Mouse (Mus musculus) limb, embryonic 10.5 days (tissue): Measurements from ENCODE around the gene Slc6a6. TPM values are rescaled to one million over a fixed set of nuclear protein-coding genes. Genes with fewer than 3 reads are reported as not detected.

ENCODE experiments used
- DNase-seq: peaks from one replicate; pipeline ENCODE4 v3.0.0-alpha.2; 2017; ENCODE audit warnings: low spot score
- H3K27ac ChIP-seq: fragments of 300-500 bp; sonication (generic); 2 replicates; pipeline ENCODE4 v1.5.1; 2016; ENCODE audit warnings: mild to moderate bottlenecking
- H3K27me3 ChIP-seq: fragments of 300-500 bp; sonication (generic); 2 replicates; pipeline ENCODE4 v1.6.1; 2016; ENCODE audit warnings: low read depth, mild to moderate bottlenecking; ENCODE audit not compliant: poor library complexity, severe bottlenecking
- H3K36me3 ChIP-seq: fragments of 300-500 bp; sonication (generic); 2 replicates; pipeline ENCODE4 v1.6.1; 2016; ENCODE audit warnings: mild to moderate bottlenecking, moderate library complexity
- H3K4me1 ChIP-seq: fragments of 300-500 bp; sonication (generic); 2 replicates; pipeline ENCODE4 v1.6.1; 2016
- H3K4me3 ChIP-seq: fragments of 300-500 bp; sonication (generic); 2 replicates; pipeline ENCODE4 v1.5.1; 2016; ENCODE audit warnings: mild to moderate bottlenecking, moderate library complexity
- H3K9me3 ChIP-seq: fragments of 300-500 bp; sonication (generic); replicated peaks from 2 replicates; pipeline ENCODE4 v1.6.1; 2016; ENCODE audit warnings: mild to moderate bottlenecking
- WGBS: fragments of 180-500 bp; shearing (Covaris S2); methylation state at CpG from one replicate; pipeline ENCODE4 v1.1.7; 2016; 5-methylcytosine and 5-hydroxymethylcytosine counted together
- polyA plus RNA-seq: library from polyadenylated mRNA; unstranded; fragments of >200 nt; fragmentation: Nextera tagmentation; extraction: Ambion mirVana; gene quantifications from 2 replicates; pipeline ENCODE4 v1.2.1, GENCODE M21; 2016

Slc6a6 gene
- polyA plus RNA-seq, 1 experiment from 2014 or later, result 45.0 TPM

DNA sequence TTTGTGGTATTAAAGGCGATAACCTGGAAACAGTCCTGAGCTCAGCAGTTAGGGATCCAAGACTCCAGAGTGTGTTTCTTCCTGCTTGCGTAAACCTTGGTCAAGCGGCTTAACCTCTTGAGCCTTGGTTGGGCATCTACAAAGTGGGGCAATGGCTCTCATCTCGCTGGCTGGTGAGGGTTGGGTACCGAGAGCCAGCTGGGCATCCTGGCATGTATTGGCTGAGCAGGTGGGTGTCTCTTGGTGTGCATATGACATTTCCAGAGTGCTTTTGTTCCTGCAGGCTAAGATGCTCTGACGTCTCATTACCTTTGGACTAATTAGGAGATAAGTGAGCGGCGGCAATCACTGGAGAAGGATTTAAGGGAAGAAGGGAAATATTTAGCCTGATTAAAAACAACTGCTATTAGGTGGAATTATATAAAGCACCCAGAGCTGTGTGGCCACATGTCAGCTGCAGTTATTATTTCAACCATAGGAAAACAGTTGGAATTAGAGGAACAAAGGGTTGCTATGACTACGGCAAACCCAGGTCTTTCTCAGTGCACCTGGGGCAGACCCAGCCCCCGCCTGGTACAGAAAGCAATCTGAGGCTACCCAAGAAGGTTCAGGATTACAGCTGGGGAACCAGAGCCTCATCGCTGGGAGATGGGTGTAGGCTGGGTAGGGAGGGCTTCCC, 24.2 kb downstream of the Slc6a6 start:
- Histone ChIP-seq H3K27ac (no peak overlapping the region), H3K4me1 (peaks cover 43% of the 10 kb centered on the region), H3K9me3 (no peaks in the 10 kb centered on the region), H3K4me3 (no peak overlapping the region), H3K27me3 (no peaks in the 10 kb centered on the region), H3K36me3 (peaks cover 69% of the 10 kb centered on the region)
- 93% methylated on average over 11 of the region's 11 CpGs for WGBS
- no peak for DNase-seq

DNA sequence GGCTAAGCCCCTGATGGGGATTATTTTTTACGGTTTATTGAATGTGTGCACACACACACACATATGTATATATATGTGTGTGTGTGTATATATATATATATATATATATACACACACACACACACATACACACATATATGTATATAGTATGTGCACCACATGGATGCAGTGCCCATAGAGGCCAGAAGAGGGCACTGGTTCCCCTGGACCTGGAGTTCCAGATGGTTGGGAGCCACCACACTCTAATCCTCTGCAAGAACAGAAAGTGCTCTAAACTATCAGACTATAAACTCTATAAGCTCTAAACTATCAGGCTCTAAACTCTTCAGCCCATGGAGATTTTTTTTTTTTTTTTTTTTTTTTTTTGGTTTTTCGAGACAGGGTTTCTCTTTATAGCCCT, 25.1 kb downstream of the Slc6a6 start:
- DNase-seq, result no peak
- H3K27ac ChIP-seq, result no peak overlapping the region
- no peaks in the 10 kb centered on the region for H3K9me3 ChIP-seq
- no peak overlapping the region for H3K4me3 ChIP-seq
- H3K27me3 ChIP-seq, result no peaks in the 10 kb centered on the region
- peaks cover 64% of the 10 kb centered on the region for H3K36me3 ChIP-seq
- peaks cover 52% of the 10 kb centered on the region for H3K4me1 ChIP-seq
- WGBS, result 88% methylated on average over 2 of the region's 2 CpGs

DNA sequence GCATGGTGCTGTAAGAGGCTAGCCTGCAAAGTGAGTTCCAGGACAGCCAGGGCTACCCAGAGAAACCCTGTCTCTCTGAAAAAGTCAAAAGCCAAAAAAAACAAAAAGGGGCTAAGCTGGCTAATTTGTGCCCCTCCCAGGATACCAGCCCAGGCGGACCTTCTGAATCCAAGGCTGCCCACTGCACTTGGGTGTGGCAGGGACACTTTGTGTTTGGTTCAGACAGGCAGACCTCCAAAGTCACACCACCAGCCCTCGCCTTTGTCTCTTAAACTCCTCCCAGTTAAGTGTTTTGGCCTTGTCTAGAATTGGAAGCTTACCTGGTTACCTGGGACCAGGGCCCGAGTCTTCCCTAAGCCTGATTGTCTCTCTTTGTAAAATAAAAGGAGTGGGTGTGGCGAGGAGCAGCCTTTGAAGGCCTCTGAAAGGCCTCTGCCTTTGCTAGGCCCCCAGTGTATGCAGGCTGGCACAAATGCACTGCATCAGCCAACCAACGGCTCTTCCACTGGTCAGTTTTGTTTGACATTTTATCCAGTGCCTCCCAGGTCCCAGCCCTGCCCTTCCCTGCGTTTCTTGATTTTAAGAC, 26.6 kb downstream of the Slc6a6 start:
- H3K36me3 ChIP-seq, result peaks cover 62% of the 10 kb centered on the region
- no peaks in the 10 kb centered on the region for H3K9me3 ChIP-seq
- no peaks in the 10 kb centered on the region for H3K27me3 ChIP-seq
- H3K27ac ChIP-seq, result no peak overlapping the region
- no peak for DNase-seq
- WGBS, result 68% methylated on average over 6 of the region's 6 CpGs
- peaks cover 53% of the 10 kb centered on the region for H3K4me1 ChIP-seq
- H3K4me3 ChIP-seq, result no peak overlapping the region

- Histone ChIP-seq H3K27me3 (no peaks in the 10 kb centered on the region), H3K4me3 (0 out of 2 replicates have a peak overlapping the region, but pooled peaks have one; percentile 14), H3K36me3 (peaks cover 49% of the 10 kb centered on the region), H3K27ac (peak overlapping the region; percentile 83), H3K9me3 (no peaks in the 10 kb centered on the region), H3K4me1 (peaks cover 36% of the 10 kb centered on the region)
- 6% methylated on average over 4 of the region's 4 CpGs for WGBS
- no peak for DNase-seq
These were observed 28.4 kb downstream of the Slc6a6 start for GRCm38 (mm10) chr6:91712097-91712854.

GRCm38 (mm10) chr6:91712855-91713331, 29.0 kb downstream of the Slc6a6 start:
- 4% methylated on average over 10 of the region's 10 CpGs for WGBS

GRCm38 (mm10) chr6:91713370-91713896, 29.6 kb downstream of the Slc6a6 start:
- no peak for DNase-seq
- Histone ChIP-seq H3K4me3 (peak overlapping the region; percentile 14; the same call in 1 of the 2 replicates), H3K27me3 (no peaks in the 10 kb centered on the region), H3K9me3 (no peaks in the 10 kb centered on the region), H3K27ac (peak overlapping the region; percentile 83), H3K36me3 (peaks cover 37% of the 10 kb centered on the region), H3K4me1 (peaks cover 35% of the 10 kb centered on the region)
- WGBS, result 4% methylated on average over 5 of the region's 5 CpGs

More at GRCm38 (mm10) chr6:91712855-91713331, 29.0 kb downstream of the Slc6a6 start:
- Histone ChIP-seq H3K9me3 (no peaks in the 10 kb centered on the region), H3K36me3 (peaks cover 43% of the 10 kb centered on the region), H3K27ac (peak overlapping the region; percentile 83), H3K4me1 (peaks cover 35% of the 10 kb centered on the region), H3K4me3 (peak overlapping the region; percentile 14; the same call in 1 of the 2 replicates), H3K27me3 (no peaks in the 10 kb centered on the region)
- peak; percentile 62 for DNase-seq

GRCm38 (mm10) chr6:91715023-91715422, 31.2 kb downstream of the Slc6a6 start:
- Histone ChIP-seq H3K27ac (no peak overlapping the region), H3K4me3 (no peak overlapping the region), H3K27me3 (no peaks in the 10 kb centered on the region), H3K36me3 (peaks cover 32% of the 10 kb centered on the region), H3K9me3 (no peaks in the 10 kb centered on the region), H3K4me1 (peaks cover 50% of the 10 kb centered on the region)
- DNase-seq, result no peak
- WGBS, result 89% methylated on average over 8 of the region's 8 CpGs

GRCm38 (mm10) chr6:91715988-91716810, 32.3 kb downstream of the Slc6a6 start:
- Histone ChIP-seq H3K27me3 (no peaks in the 10 kb centered on the region), H3K4me1 (peaks cover 60% of the 10 kb centered on the region), H3K27ac (no peak overlapping the region), H3K9me3 (no peaks in the 10 kb centered on the region), H3K36me3 (peaks cover 31% of the 10 kb centered on the region), H3K4me3 (no peak overlapping the region)
- WGBS, result 83% methylated on average over 6 of the region's 6 CpGs
- no peak for DNase-seq

GRCm38 (mm10) chr6:91718067-91718466, 34.2 kb downstream of the Slc6a6 start:
- Histone ChIP-seq H3K27ac (peak overlapping the region; percentile 2; the same call in 1 of the 2 replicates), H3K36me3 (peaks cover 39% of the 10 kb centered on the region), H3K27me3 (no peaks in the 10 kb centered on the region), H3K4me3 (no peak overlapping the region), H3K9me3 (no peaks in the 10 kb centered on the region), H3K4me1 (peaks cover 48% of the 10 kb centered on the region)
- no peak for DNase-seq
- 85% methylated on average over 2 of the region's 2 CpGs for WGBS

- Histone ChIP-seq H3K36me3 (peaks cover 44% of the 10 kb centered on the region), H3K4me1 (peaks cover 42% of the 10 kb centered on the region), H3K27ac (peak overlapping the region; percentile 2; the same call in 1 of the 2 replicates), H3K4me3 (no peak overlapping the region), H3K27me3 (no peaks in the 10 kb centered on the region), H3K9me3 (no peaks in the 10 kb centered on the region)
- 80% methylated on average over 3 of the region's 3 CpGs for WGBS
- no peak for DNase-seq
These were observed 34.8 kb downstream of the Slc6a6 start for GRCm38 (mm10) chr6:91718603-91719002.

DNA sequence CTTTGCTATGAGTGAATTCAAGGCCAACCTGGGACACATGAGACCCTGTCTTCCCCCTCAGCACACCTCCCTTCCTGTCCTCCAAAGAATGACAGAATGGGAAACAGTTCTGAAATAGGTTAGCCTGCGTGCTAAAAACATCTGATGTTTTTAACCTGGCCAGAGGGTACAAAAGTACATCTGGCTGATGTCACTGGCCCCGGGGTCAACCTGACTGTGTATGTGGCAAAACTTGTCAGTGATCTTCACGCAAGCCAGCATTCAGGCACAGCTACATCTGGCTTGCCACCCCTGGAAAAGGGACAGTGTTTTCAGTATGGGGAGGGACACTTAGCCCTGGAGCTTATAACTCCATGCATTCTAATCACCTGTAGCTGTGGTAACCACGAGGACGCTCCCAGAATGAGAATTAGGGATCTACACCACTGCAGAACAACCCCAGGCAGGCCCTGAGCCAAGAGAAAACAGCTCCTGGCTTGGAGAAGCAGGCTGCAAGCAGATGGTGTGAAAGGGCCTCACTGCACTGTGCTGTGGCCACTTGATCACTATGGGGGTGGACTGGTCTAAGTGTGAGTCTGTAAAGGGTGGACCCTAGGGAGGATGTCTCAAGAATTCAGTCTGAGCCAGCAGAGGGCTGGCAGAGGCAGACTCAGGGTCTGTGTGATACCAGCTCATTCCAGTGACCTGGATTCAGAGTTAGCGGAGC, 35.3 kb downstream of the Slc6a6 start:
- no peak for DNase-seq
- H3K9me3 ChIP-seq, result no peaks in the 10 kb centered on the region
- peak overlapping the region; percentile 80 for H3K27ac ChIP-seq
- peaks cover 46% of the 10 kb centered on the region for H3K36me3 ChIP-seq
- H3K4me3 ChIP-seq, result no peak overlapping the region
- peaks cover 38% of the 10 kb centered on the region for H3K4me1 ChIP-seq
- WGBS, result 76% methylated on average over 6 of the region's 6 CpGs
- H3K27me3 ChIP-seq, result no peaks in the 10 kb centered on the region
